Mouse (Mus musculus) induced T-regulatory cell, adult 2 months (primary cell): ENCODE results near the gene Vamp2.

ENCODE experiments used
- DNase-seq: peaks from one replicate; pipeline ENCODE4 v3.0.0-alpha.2; 2012; ENCODE audit warnings: low read depth

Vamp2 gene

DNA sequence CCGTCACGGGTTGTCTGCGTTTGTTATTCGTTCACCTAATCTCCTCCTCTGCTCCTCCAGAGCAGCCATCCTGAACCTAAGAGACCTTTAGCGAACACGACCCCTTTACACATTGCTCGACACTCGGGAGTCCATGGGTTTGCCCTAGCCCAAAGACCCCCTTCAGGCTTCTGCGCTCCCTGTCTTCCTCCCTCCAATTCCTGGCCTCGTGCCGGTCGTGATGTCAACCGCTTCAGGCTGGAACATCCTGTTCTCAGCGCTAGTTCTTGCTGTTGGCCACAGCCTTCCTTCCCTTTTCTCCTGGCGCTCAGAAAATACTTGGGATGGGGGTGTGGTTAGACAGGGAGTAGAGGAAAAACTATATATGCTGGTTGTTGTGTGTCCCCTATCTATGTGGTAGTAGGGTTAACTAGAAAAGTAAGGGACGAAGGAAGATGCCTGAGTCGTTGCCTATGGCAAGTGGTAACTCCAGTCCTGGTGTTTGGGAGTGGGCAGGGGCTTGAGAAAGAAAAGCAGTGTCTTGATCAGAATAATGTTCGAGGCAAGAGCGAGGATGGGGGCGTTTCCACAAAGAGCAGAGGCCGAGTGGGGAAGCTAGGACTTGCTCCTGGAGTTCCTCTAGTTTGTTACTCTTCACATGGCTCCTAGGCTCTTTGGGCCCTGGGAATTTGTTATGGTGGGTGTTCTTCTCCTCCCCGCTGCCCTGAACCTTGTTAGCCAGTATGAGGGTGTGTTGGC is 11.1 kb downstream of the Vamp2 start:
- DNase-seq = no peak

DNA sequence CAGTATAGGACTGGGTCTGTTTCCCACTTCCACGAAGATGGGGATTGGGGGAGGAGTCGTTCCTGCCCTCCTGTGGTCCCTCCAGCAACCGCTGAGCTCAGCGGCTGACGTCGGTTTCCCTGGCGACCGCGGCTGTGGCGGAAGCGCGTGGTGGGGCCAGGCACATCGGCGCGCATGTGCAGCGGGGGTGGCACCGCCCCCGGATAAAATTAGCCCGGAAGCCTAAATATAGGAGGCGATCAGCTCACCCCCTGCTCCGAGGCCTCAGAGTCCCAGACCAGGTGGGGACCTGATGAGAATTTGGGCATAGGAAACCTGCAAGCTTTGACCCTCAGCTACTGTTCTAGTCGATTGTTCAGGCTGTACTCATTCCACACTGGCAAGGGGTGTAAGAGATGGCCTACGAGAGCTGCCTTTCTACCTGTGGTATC is 11.6 kb downstream of the Vamp2 start:
- peak; percentile 97 for DNase-seq

GRCm38 (mm10) chr11:69100639-69101360 is 12.5 kb downstream of the Vamp2 start:
- no peak for DNase-seq

DNA sequence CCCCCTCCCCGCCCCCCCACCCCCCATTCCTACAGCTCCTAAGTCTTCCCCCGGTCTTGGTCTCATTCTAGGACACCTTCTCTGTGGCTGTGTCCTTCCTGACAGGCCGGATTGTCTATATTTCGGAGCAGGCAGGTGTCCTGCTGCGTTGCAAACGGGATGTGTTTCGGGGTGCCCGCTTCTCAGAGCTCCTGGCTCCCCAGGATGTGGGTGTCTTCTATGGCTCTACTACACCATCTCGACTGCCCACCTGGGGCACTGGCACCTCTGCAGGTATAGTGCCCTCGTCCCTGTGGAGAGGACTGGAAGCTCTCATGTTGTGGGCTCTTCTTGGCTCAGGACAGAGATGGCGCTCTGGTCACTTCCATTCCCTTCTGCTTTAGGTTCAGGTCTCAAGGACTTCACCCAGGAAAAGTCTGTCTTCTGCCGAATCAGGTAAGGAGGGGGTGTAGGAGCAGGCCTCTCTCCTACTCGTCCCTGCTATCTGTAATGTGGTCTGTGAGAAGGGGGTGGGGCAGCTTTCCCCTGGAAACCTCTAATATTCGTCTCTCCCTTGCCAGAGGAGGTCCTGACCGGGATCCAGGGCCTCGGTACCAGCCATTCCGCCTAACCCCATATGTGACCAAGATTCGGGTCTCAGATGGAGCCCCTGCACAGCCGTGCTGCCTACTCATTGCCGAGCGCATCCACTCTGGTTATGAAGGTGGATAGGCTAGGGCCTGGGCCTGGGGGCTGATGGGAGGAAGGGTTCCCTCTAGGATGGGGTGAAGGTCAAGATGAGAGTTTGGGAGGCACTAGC is 13.5 kb downstream of the Vamp2 start:
- DNase-seq = no peak

GRCm38 (mm10) chr11:69102403-69102725 is 14.1 kb downstream of the Vamp2 start:
- DNase-seq = no peak

- DNase-seq = no peak
Measured at GRCm38 (mm10) chr11:69103121-69103520, 14.8 kb downstream of the Vamp2 start.

DNA sequence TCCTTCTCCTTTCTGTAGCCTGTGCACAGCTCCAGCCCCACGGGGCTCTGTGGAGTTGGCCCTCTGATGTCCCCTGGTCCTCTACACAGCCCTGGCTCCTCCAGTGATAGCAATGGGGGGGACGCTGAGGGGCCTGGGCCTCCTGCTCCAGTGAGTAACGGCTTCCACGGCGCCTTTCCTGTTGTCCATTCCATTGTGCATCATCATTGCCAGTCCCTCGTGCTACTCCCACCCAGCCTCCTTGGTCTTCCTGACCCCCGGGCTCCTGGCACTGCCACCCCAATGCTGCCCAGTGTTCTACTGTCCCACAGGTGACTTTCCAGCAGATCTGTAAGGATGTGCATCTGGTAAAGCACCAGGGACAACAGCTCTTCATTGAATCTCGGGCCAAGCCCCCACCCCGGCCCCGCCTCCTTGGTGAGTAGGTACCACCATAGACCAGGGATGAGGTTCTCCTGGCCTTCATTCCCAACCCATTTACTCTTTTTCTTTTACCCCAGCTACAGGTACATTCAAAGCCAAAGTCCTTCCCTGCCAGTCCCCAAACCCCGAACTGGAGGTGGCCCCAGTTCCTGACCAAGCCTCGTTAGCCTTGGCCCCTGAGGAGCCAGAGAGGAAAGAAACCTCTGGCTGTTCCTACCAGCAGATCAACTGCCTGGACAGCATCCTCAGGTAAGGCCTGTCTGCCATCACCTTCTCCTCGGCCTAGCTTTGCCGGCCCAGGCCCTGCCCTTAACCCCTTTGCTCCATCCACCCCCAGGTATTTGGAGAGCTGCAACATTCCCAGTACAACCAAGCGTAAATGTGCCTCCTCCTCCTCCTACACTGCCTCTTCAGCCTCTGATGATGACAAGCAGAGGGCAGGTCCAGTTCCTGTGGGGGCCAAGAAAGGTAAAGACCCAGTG is 15.5 kb downstream of the Vamp2 start:
- no peak for DNase-seq

DNA sequence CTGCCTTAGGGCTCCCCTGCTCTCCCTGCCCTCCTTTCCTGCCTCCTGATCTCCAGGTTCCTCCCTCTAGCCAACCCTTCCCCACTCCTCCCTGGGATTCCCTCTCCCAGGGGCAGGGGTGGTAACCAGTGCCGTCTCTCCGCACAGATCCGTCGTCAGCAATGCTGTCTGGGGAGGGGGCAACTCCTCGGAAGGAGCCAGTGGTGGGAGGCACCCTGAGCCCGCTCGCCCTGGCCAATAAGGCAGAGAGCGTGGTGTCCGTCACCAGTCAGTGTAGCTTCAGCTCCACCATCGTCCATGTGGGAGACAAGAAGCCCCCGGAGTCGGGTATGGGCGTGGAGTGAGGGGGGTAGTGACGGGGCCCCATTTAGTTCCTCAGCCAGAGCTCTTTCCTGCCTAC is 16.2 kb downstream of the Vamp2 start:
- no peak for DNase-seq

- no peak for DNase-seq
Measured at GRCm38 (mm10) chr11:69105227-69105626, 16.9 kb downstream of the Vamp2 start.

DNA sequence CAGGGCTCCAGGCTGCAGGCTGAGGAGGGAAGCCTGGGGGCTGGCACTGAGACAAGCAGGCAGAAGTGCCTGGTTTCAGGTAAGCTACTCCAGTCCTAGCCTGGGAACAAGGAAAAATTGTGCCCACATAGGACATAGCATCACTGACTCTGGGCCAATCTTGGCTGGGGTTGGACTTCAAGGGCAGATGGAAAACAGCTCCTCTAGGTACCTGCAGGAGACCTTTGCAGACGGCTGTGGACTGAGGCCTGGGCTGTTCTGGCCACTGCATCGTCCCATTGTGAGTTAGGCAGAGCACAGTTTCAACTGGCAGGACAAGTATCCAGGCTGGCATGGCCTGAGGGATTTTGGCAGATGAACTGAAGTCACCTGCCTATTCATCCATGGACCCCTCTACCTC is 17.5 kb downstream of the Vamp2 start:
- no peak for DNase-seq

- DNase-seq = no peak
Measured at GRCm38 (mm10) chr11:69106299-69106698, 18.0 kb downstream of the Vamp2 start.

- DNase-seq = no peak
Measured at GRCm38 (mm10) chr11:69106842-69107241, 18.6 kb downstream of the Vamp2 start.

DNA sequence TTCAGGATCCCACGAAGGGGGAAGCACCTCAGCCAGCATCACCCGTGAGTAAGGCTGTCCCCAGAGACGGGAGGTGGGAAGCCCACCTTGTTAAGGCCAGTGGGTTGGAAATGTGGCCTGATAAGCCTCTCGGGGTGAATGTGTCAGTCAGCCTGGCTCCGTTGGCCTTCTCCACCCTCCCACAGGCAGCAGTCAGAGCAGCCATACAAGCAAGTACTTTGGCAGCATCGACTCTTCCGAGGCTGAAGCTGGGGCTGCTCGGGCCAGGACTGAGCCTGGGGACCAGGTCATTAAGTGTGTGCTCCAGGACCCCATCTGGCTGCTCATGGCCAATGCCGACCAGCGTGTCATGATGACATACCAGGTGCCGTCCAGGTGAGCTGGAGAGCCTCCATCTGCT is 19.4 kb downstream of the Vamp2 start:
- no peak for DNase-seq

GRCm38 (mm10) chr11:69108223-69108622 is 19.9 kb downstream of the Vamp2 start:
- DNase-seq = no peak

GRCm38 (mm10) chr11:69109032-69109900 is 21.0 kb downstream of the Vamp2 start:
- no peak for DNase-seq

- DNase-seq = peak; percentile 86
Measured at GRCm38 (mm10) chr11:69110319-69111046, 22.2 kb downstream of the Vamp2 start.

DNA sequence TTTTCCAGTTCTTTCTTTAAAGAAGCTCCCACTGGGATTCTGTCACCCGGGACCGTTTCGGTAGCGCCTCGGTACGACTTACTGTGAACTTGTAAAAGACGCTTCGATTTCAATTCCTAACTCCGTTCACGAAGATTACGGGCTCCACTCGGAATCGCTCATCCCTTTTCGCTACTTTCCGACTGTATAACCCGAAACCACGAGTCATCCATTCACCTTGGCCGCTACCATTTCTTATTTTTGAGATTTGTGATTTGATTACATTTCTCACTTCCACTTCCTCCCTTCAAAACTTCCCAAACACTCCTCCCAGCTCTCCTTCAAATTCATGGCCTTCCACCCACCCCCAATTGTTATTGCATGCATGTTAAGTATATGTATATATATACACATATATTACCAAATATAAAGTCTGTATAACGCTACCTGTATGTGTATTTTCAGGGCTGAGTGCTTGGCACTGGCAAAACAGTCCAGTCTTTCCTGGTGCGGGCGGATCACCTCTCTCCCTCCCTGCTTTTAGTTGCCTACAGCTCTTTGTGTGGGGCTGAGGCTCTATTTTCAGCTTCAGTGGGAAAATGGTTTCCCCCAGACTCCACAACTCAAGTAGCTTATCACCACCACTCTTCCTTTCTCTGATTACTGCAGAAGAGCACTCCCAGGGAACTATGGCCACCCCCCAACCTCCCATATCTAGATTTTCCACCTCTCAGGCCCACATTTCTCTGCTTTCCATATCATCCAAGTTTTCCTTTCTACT is 22.9 kb downstream of the Vamp2 start:
- no peak for DNase-seq

GRCm38 (mm10) chr11:69111865-69112264 is 23.6 kb downstream of the Vamp2 start:
- no peak for DNase-seq

DNA sequence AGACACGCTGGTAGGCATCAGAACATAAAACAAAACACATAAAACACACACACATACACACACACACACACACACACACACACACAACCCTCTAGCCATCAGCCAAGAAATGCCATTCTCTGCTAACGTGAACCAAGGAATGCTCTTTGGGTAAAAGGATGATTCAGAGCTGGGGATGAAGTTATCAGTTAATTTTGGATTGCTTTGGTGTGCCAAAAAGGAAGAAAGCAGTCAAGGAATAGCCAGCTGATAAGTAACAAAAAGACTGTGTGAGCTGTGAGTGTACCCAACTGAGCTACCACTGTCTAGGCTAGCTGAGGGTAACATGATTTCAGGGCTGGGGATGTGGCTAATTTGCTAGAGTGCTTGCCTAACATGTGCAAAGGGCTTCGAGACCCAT is 25.7 kb downstream of the Vamp2 start:
- DNase-seq = no peak
